Mouse (Mus musculus) midbrain, embryonic 16.5 days (tissue): ENCODE measurements around the gene Ampd1. TPM values are rescaled to one million over a fixed set of nuclear protein-coding genes. Genes with fewer than 3 reads are reported as not detected.

Experiments used
- ATAC-seq: fragments of 200-750 bp; cut with Nextera tagmentation; 2 replicates; pipeline ENCODE4 v1.8.0; 2017; ENCODE audit warnings: moderate TSS enrichment
- H3K27ac ChIP-seq: fragments of 300-500 bp; sonication (generic); 2 replicates; pipeline ENCODE4 v1.5.1; 2014; ENCODE audit warnings: mild to moderate bottlenecking, low read length, mixed read lengths
- H3K27me3 ChIP-seq: fragments of 300-500 bp; sonication (generic); 2 replicates; pipeline ENCODE4 v1.6.1; 2014; ENCODE audit warnings: low read depth, low read length, mixed read lengths; ENCODE audit not compliant: control insufficient read depth, insufficient read depth
- H3K36me3 ChIP-seq: fragments of 300-500 bp; sonication (generic); 2 replicates; pipeline ENCODE4 v1.6.1; 2014; ENCODE audit warnings: mild to moderate bottlenecking, low read length, moderate library complexity, mixed read lengths; ENCODE audit not compliant: control insufficient read depth, insufficient read depth
- H3K4me1 ChIP-seq: fragments of 300-500 bp; sonication (generic); 2 replicates; pipeline ENCODE4 v1.6.1; 2014; ENCODE audit warnings: mild to moderate bottlenecking, low read length, mixed read lengths; ENCODE audit not compliant: control insufficient read depth, insufficient read depth
- H3K4me2 ChIP-seq: fragments of 300-500 bp; sonication (generic); 2 replicates; pipeline ENCODE4 v1.6.1; 2014; ENCODE audit warnings: mild to moderate bottlenecking, low read length, mixed read lengths
- H3K4me3 ChIP-seq: fragments of 300-500 bp; sonication (generic); 2 replicates; pipeline ENCODE4 v1.5.1; 2014; ENCODE audit warnings: low read depth, mild to moderate bottlenecking, low read length, moderate library complexity, mixed read lengths
- H3K9ac ChIP-seq: fragments of 300-500 bp; sonication (generic); 2 replicates; pipeline ENCODE4 v1.6.1; 2014; ENCODE audit warnings: low read depth, low read length, mixed read lengths
- H3K9me3 ChIP-seq: fragments of 300-500 bp; sonication (generic); replicated peaks from 2 replicates; pipeline ENCODE4 v1.6.1; 2014; ENCODE audit warnings: mild to moderate bottlenecking, low read length, mixed read lengths; ENCODE audit not compliant: control insufficient read depth, poor library complexity, severe bottlenecking
- WGBS: fragments of 180-500 bp; shearing (Covaris S2); extraction: QIAGEN DNeasy Blood & Tissue Kit; methylation state at CpG from one replicate; pipeline ENCODE4 v1.1.7; 2014; 5-methylcytosine and 5-hydroxymethylcytosine counted together
- polyA plus RNA-seq: library from polyadenylated mRNA; unstranded; fragments of >200 nt; fragmentation: Nextera tagmentation; extraction: Ambion mirVana; gene quantifications from 2 replicates; pipeline ENCODE4 v1.2.1, GENCODE M21; 2015

Ampd1 gene
- polyA plus RNA-seq, 1 experiment from 2014 or later, result not detected

- Histone ChIP-seq H3K4me2 (no peak overlapping the region), H3K27ac (no peak overlapping the region), H3K9me3 (no peaks in the 10 kb centered on the region), H3K4me1 (no peaks in the 10 kb centered on the region), H3K36me3 (no peaks in the 10 kb centered on the region), H3K4me3 (no peak overlapping the region), H3K9ac (no peak overlapping the region), H3K27me3 (no peaks in the 10 kb centered on the region)
- WGBS, result 87% methylated on average over 3 of the region's 3 CpGs
- no peak for ATAC-seq
Observed at GRCm38 (mm10) chr3:103123636-103124035, 49.8 kb downstream of the Ampd1 start.

- Histone ChIP-seq H3K27me3 (no peaks in the 10 kb centered on the region), H3K4me3 (no peak overlapping the region), H3K9me3 (no peaks in the 10 kb centered on the region), H3K36me3 (no peaks in the 10 kb centered on the region), H3K27ac (no peak overlapping the region), H3K4me1 (peaks cover 6% of the 10 kb centered on the region), H3K4me2 (no peak overlapping the region), H3K9ac (no peak overlapping the region)
- no peak for ATAC-seq
- 96% methylated on average over 3 of the region's 3 CpGs for WGBS
Observed at GRCm38 (mm10) chr3:103126138-103126537, 52.3 kb downstream of the Ampd1 start.

- no peak overlapping the region for H3K9ac ChIP-seq
- ATAC-seq, result no peak
- no peaks in the 10 kb centered on the region for H3K36me3 ChIP-seq
- no peaks in the 10 kb centered on the region for H3K27me3 ChIP-seq
- no peaks in the 10 kb centered on the region for H3K9me3 ChIP-seq
- H3K4me2 ChIP-seq, result no peak overlapping the region
- H3K4me1 ChIP-seq, result peaks cover 6% of the 10 kb centered on the region
- H3K4me3 ChIP-seq, result no peak overlapping the region
- H3K27ac ChIP-seq, result no peak overlapping the region
- WGBS, result 11% methylated on average over 2 of the region's 2 CpGs
Observed at GRCm38 (mm10) chr3:103127177-103127576, 53.4 kb downstream of the Ampd1 start.

GRCm38 (mm10) chr3:103127721-103128120 is 53.9 kb downstream of the Ampd1 start:
- H3K4me2 ChIP-seq, result no peak overlapping the region
- no peak overlapping the region for H3K9ac ChIP-seq
- ATAC-seq, result no peak
- 77% methylated on average over 5 of the region's 5 CpGs for WGBS
- peaks cover 6% of the 10 kb centered on the region for H3K4me1 ChIP-seq
- H3K4me3 ChIP-seq, result no peak overlapping the region
- no peak overlapping the region for H3K27ac ChIP-seq
- no peaks in the 10 kb centered on the region for H3K36me3 ChIP-seq
- no peaks in the 10 kb centered on the region for H3K27me3 ChIP-seq
- no peaks in the 10 kb centered on the region for H3K9me3 ChIP-seq

- H3K27me3 ChIP-seq, result no peaks in the 10 kb centered on the region
- no peak overlapping the region for H3K4me2 ChIP-seq
- no peak overlapping the region for H3K27ac ChIP-seq
- no peak overlapping the region for H3K4me3 ChIP-seq
- H3K36me3 ChIP-seq, result no peaks in the 10 kb centered on the region
- WGBS, result 31% methylated on average over 4 of the region's 4 CpGs
- no peaks in the 10 kb centered on the region for H3K9me3 ChIP-seq
- H3K9ac ChIP-seq, result no peak overlapping the region
- peaks cover 6% of the 10 kb centered on the region for H3K4me1 ChIP-seq
- ATAC-seq, result no peak
Observed at GRCm38 (mm10) chr3:103128251-103128650, 54.4 kb downstream of the Ampd1 start.

GRCm38 (mm10) chr3:103129367-103130159 is 55.7 kb downstream of the Ampd1 start:
- H3K4me3 ChIP-seq, result no peak overlapping the region
- H3K36me3 ChIP-seq, result no peaks in the 10 kb centered on the region
- H3K27ac ChIP-seq, result no peak overlapping the region
- no peaks in the 10 kb centered on the region for H3K27me3 ChIP-seq
- no peak overlapping the region for H3K4me2 ChIP-seq
- WGBS, result 86% methylated on average over 8 of the region's 8 CpGs
- H3K9me3 ChIP-seq, result no peaks in the 10 kb centered on the region
- H3K9ac ChIP-seq, result no peak overlapping the region
- no peak for ATAC-seq
- H3K4me1 ChIP-seq, result peaks cover 6% of the 10 kb centered on the region

GRCm38 (mm10) chr3:103130236-103130751 is 56.5 kb downstream of the Ampd1 start:
- H3K9ac ChIP-seq, result no peak overlapping the region
- peaks cover 6% of the 10 kb centered on the region for H3K4me1 ChIP-seq
- H3K36me3 ChIP-seq, result no peaks in the 10 kb centered on the region
- H3K9me3 ChIP-seq, result no peaks in the 10 kb centered on the region
- WGBS, result 52% methylated on average over 6 of the region's 6 CpGs
- H3K27me3 ChIP-seq, result no peaks in the 10 kb centered on the region
- ATAC-seq, result peak; percentile 80
- H3K27ac ChIP-seq, result peak overlapping the region; percentile 5; the same call in 1 of the 2 replicates
- H3K4me2 ChIP-seq, result no peak overlapping the region; the same call in 1 of the 2 replicates
- H3K4me3 ChIP-seq, result no peak overlapping the region

- Histone ChIP-seq H3K4me3 (no peak overlapping the region), H3K4me1 (peaks cover 6% of the 10 kb centered on the region), H3K27me3 (no peaks in the 10 kb centered on the region), H3K9me3 (no peaks in the 10 kb centered on the region), H3K27ac (no peak overlapping the region), H3K9ac (no peak overlapping the region), H3K36me3 (no peaks in the 10 kb centered on the region), H3K4me2 (no peak overlapping the region)
- WGBS, result 95% methylated on average over 10 of the region's 10 CpGs
- ATAC-seq, result no peak
Observed at GRCm38 (mm10) chr3:103133098-103133497, 59.3 kb downstream of the Ampd1 start.

GRCm38 (mm10) chr3:103136414-103137077 is 62.7 kb downstream of the Ampd1 start:
- H3K9me3 ChIP-seq, result no peaks in the 10 kb centered on the region
- no peak for ATAC-seq
- H3K27ac ChIP-seq, result no peak overlapping the region
- H3K36me3 ChIP-seq, result no peaks in the 10 kb centered on the region
- H3K9ac ChIP-seq, result no peak overlapping the region
- 88% methylated on average over 4 of the region's 4 CpGs for WGBS
- H3K4me2 ChIP-seq, result no peak overlapping the region
- H3K27me3 ChIP-seq, result no peaks in the 10 kb centered on the region
- no peaks in the 10 kb centered on the region for H3K4me1 ChIP-seq
- no peak overlapping the region for H3K4me3 ChIP-seq
